Mouse (Mus musculus): Measurements from ENCODE around the gene Pam. TPM values are rescaled to one million over a fixed set of nuclear protein-coding genes. Genes with fewer than 3 reads are reported as not detected.
A peak's percentile ranks its signal among the peaks of the same experiment; 100 is the strongest.

Gene Pam
- total RNA-seq, 4 experiments from 2014 or later = 632 to 807 (median 708) TPM

- DNase-seq (ENCODE audit: low spot score) = peak; percentile 17
These were observed 15.8 kb downstream of the Pam start for GRCm38 (mm10) chr1:98079640-98080039.

GRCm38 (mm10) chr1:98078735-98079134 is 16.7 kb downstream of the Pam start:
- no peak for DNase-seq (ENCODE audit: low spot score)

GRCm38 (mm10) chr1:98073826-98074225 is 21.6 kb downstream of the Pam start:
- DNase-seq (ENCODE audit: low spot score) = no peak

- no peak for DNase-seq (ENCODE audit: low spot score)
These were observed 22.3 kb downstream of the Pam start for GRCm38 (mm10) chr1:98073127-98073526.

GRCm38 (mm10) chr1:98072045-98072444 is 23.4 kb downstream of the Pam start:
- no peak for DNase-seq (ENCODE audit: low spot score)

- DNase-seq (ENCODE audit: low spot score) = no peak
These were observed 24.0 kb downstream of the Pam start for GRCm38 (mm10) chr1:98071436-98071835.

GRCm38 (mm10) chr1:98070743-98071325 is 24.6 kb downstream of the Pam start:
- no peak for DNase-seq (ENCODE audit: low spot score)

GRCm38 (mm10) chr1:98068177-98068576 is 27.3 kb downstream of the Pam start:
- DNase-seq (ENCODE audit: low spot score) = no peak

- DNase-seq (ENCODE audit: low spot score) = no peak
These were observed 33.4 kb downstream of the Pam start for GRCm38 (mm10) chr1:98062074-98062473.

GRCm38 (mm10) chr1:98059401-98059800 is 36.0 kb downstream of the Pam start:
- no peak for DNase-seq (ENCODE audit: low spot score)

- no peak for DNase-seq (ENCODE audit: low spot score)
These were observed 38.2 kb downstream of the Pam start for GRCm38 (mm10) chr1:98056996-98057945.

- peak; percentile 20 for DNase-seq (ENCODE audit: low spot score)
These were observed 39.2 kb downstream of the Pam start for GRCm38 (mm10) chr1:98056277-98056676.

GRCm38 (mm10) chr1:98055591-98055990 is 39.9 kb downstream of the Pam start:
- no peak for DNase-seq (ENCODE audit: low spot score)

- DNase-seq (ENCODE audit: low spot score) = no peak
These were observed 41.5 kb downstream of the Pam start for GRCm38 (mm10) chr1:98053994-98054393.

- no peak for DNase-seq (ENCODE audit: low spot score)
These were observed 42.0 kb downstream of the Pam start for GRCm38 (mm10) chr1:98053447-98053846.

GRCm38 (mm10) chr1:98052775-98053174 is 42.7 kb downstream of the Pam start:
- DNase-seq (ENCODE audit: low spot score) = no peak

GRCm38 (mm10) chr1:98051039-98051438 is 44.4 kb downstream of the Pam start:
- DNase-seq (ENCODE audit: low spot score) = no peak

GRCm38 (mm10) chr1:98049756-98050155 is 45.7 kb downstream of the Pam start:
- DNase-seq (ENCODE audit: low spot score) = no peak

- no peak for DNase-seq (ENCODE audit: low spot score)
These were observed 47.1 kb downstream of the Pam start for GRCm38 (mm10) chr1:98048218-98048801.

GRCm38 (mm10) chr1:98047284-98048217 is 47.9 kb downstream of the Pam start:
- DNase-seq (ENCODE audit: low spot score) = no peak

- no peak for DNase-seq (ENCODE audit: low spot score)
These were observed 53.0 kb downstream of the Pam start for GRCm38 (mm10) chr1:98042425-98042824.
